Mouse (Mus musculus) megakaryocyte, embryonic 14.5 days (primary cell): ENCODE data around the gene Safb. TPM values are rescaled to one million over a fixed set of nuclear protein-coding genes. Genes with fewer than 3 reads are reported as not detected.
"Not testable (repeated sequence)": the region's sequence is repeated elsewhere in the genome, so short reads cannot be mapped to it uniquely, and the experiment has no call there.

ENCODE experiments used
- H3K27me3 ChIP-seq: replicated peaks from 2 replicates; pipeline ENCODE3; 2012; ENCODE audit warnings: inconsistent platforms
- H3K36me3 ChIP-seq: replicated peaks from 2 replicates; pipeline ENCODE3; 2012; ENCODE audit warnings: low read length, inconsistent platforms, mixed read lengths
- H3K4me1 ChIP-seq: 2 replicates; pipeline ENCODE4 v1.6.1; 2012; ENCODE audit warnings: inconsistent platforms
- H3K4me3 ChIP-seq: replicated peaks from 2 replicates; pipeline ENCODE3; 2012; ENCODE audit warnings: moderate library complexity, mild to moderate bottlenecking, inconsistent platforms
- H3K9me3 ChIP-seq: 2 replicates; pipeline ENCODE4 v1.6.1; 2012; ENCODE audit warnings: inconsistent platforms
- FLI1 ChIP-seq: IDR thresholded peaks from 2 replicates; pipeline ENCODE4 v1.6.1; 2012; ENCODE audit warnings: low read length, inconsistent platforms, mixed read lengths
- GATA1 ChIP-seq: IDR thresholded peaks from 3 replicates; pipeline ENCODE4 v1.6.1; 2012; ENCODE audit warnings: mixed read lengths, low read length, inconsistent platforms, borderline replicate concordance
- polyA plus RNA-seq: library from polyadenylated mRNA; stranded (reverse); fragments of >175 nt; gene quantifications from 2 replicates; pipeline ENCODE4 v1.2.3, GENCODE M21; 2012; ENCODE audit warnings: low replicate concordance; ENCODE audit not compliant: insufficient read depth

Gene Safb
- polyA plus RNA-seq, 1 experiment = 79.6 TPM

- peaks cover 58% of the 10 kb centered on the region for H3K4me1 ChIP-seq
- no peaks in the 10 kb centered on the region for H3K9me3 ChIP-seq
- no peaks in the 10 kb centered on the region for H3K27me3 ChIP-seq
- H3K36me3 ChIP-seq = peaks cover 59% of the 10 kb centered on the region
- TF ChIP-seq GATA1 = no peak
- no peak for TF ChIP-seq FLI1
- peak overlapping the region; percentile 66 for H3K4me3 ChIP-seq
These were observed 23.0 kb downstream of the Safb start for GRCm38 (mm10) chr17:56607521-56608062.

GRCm38 (mm10) chr17:56608699-56609098 is 24.1 kb downstream of the Safb start:
- Histone ChIP-seq H3K9me3 (no peaks in the 10 kb centered on the region), H3K36me3 (peaks cover 47% of the 10 kb centered on the region), H3K4me3 (peak overlapping the region; percentile 94), H3K27me3 (no peaks in the 10 kb centered on the region), H3K4me1 (peaks cover 64% of the 10 kb centered on the region)
- no peak for TF ChIP-seq GATA1
- no peak for TF ChIP-seq FLI1

GRCm38 (mm10) chr17:56609452-56610171 is 25.0 kb downstream of the Safb start, which contains the start of gene 2410015M20Rik:
TSS of gene 2410015M20Rik (minus strand) at chr17:56609771.
- no peaks in the 10 kb centered on the region for H3K27me3 ChIP-seq
- TF ChIP-seq FLI1 (no peak; the same call in 1 of the 2 replicates), GATA1 (no peak)
- H3K4me3 ChIP-seq = peak within 1 kb of the TSS; percentile 94
- peaks cover 44% of the 10 kb centered on the region for H3K36me3 ChIP-seq
- peaks cover 73% of the 10 kb centered on the region for H3K4me1 ChIP-seq
- H3K9me3 ChIP-seq = no peaks in the 10 kb centered on the region

DNA sequence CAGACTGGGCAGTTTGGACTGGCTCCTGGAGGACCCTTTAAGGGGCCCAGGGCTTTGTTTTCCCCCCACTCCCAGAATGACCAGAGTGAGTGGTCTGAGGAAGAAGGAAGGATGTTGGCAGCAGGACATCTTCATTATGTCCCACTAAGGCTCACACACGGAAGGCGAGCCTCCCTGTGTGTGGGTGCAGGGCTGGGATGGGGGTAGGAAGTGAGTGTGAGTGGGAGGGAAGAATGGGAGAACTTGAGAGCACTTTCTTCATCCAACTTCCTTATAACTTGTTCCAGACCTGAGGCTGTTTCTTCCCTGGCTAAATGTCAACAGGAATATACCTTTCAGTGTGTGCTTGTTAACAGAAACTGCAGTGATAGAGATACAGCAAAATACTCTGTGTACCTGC is 26.7 kb downstream of the Safb start:
- TF ChIP-seq FLI1 = no peak
- TF ChIP-seq GATA1 = no peak
- Histone ChIP-seq H3K4me1 (peaks cover 82% of the 10 kb centered on the region), H3K27me3 (no peaks in the 10 kb centered on the region), H3K36me3 (peaks cover 43% of the 10 kb centered on the region), H3K4me3 (peak overlapping the region; percentile 89), H3K9me3 (no peaks in the 10 kb centered on the region)

GRCm38 (mm10) chr17:56611861-56612564 is 27.4 kb downstream of the Safb start:
- Histone ChIP-seq H3K27me3 (no peaks in the 10 kb centered on the region), H3K4me3 (peak overlapping the region; percentile 89), H3K9me3 (no peaks in the 10 kb centered on the region), H3K4me1 (peaks cover 82% of the 10 kb centered on the region), H3K36me3 (peaks cover 43% of the 10 kb centered on the region)
- TF ChIP-seq FLI1 = no peak
- no peak for TF ChIP-seq GATA1

DNA sequence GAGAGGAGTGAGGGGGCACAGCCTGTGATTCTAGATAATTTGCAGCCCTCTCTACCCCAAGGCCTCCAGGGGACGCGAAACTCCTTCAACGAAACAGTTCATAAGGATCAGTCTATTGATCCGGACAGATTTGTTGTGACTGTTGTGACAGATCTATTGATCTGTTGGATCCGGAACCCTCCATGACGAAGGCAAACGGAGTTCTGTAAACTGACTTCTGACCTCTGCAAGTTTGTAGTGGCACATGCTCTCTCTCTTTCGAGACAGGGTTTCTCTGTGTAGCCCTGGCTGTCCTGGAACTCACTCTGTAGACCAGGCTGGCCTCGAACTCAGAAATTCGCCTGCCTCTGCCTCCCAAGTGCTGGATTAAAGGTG is 27.9 kb downstream of the Safb start:
- H3K4me3 ChIP-seq = peak overlapping the region; percentile 89
- H3K27me3 ChIP-seq, H3K9me3 ChIP-seq: not testable (repeated sequence)
- peaks cover 81% of the 10 kb centered on the region for H3K4me1 ChIP-seq
- H3K36me3 ChIP-seq = peaks cover 43% of the 10 kb centered on the region

DNA sequence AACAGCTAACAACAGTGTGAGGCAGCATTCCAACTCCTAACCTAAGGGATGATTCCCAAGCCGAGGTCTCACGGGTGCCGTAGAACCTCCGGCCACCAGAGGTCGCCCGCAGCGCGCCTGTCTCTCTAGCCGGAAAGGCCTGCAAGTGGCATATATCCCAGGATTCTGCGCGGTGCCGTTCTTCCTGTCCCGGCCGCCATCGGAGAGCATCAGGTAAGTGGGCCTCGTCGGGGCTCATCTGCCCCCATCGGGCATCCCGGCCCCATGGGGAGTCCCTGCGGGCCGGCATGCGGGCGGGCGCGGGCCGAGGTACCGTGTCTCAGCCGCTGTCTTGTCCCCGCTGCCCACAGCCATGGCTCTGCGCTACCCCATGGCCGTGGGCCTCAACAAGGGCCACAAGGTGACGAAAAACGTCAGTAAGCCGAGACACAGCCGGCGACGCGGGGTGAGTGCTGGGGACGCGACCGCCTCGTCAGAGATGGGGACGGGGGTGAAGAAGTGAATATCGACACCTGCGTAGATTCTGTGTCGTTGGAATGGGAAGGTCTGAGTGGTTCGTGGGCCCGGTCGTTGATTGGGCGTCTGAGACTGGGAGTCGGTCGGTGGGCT is 28.7 kb downstream of the Safb start, which contains the start of gene Rpl36:
TSS of gene Rpl36 (plus strand) at position 181 of the 609 bp plus-strand sequence.
- Histone ChIP-seq H3K4me3 (peak within 1 kb of the TSS; percentile 99), H3K27me3 (no peaks in the 10 kb centered on the region), H3K9me3 (no peaks in the 10 kb centered on the region), H3K36me3 (peaks cover 43% of the 10 kb centered on the region), H3K4me1 (peaks cover 81% of the 10 kb centered on the region)
- TF ChIP-seq GATA1 (no peak), FLI1 (no peak)

- not testable (repeated sequence) for H3K9me3 ChIP-seq, H3K27me3 ChIP-seq
- Histone ChIP-seq H3K36me3 (peaks cover 48% of the 10 kb centered on the region), H3K4me3 (peak overlapping the region; percentile 99), H3K4me1 (peaks cover 78% of the 10 kb centered on the region)
These were observed 29.3 kb downstream of the Safb start for GRCm38 (mm10) chr17:56613893-56614292.

DNA sequence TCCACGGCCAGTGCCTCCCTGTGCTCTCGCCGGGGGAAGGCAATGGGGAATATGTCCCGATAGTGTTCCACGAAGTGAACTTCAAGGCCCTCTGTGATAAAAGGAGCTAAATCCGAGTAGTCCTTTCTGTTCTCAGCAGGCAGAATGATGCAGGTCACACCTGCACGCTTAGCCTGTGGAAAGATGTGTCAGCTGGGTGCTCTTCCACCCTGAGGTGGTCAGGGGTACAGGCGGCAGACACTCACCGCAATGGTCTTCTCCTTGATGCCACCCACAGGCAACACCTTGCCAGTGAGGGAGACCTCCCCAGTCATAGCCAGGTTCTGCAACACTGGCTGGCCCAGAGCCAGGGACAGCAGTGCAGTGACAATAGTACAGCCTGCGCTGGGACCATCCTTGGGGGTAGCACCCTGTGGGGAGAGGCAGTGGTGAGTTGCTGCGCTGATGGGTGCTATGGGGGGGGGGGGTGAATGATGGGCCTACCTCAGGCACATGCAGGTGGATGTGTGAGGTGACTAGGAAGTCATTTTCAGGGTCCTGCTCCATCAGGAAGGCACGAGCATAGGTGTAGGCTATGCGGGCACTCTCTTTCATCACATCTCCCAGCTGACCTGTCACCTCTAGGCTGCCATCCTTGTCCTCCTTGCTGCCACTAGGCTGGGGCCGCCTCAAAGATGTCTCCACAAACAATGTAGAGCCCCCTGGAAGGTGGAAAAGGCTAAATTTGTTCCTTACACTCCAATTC is 29.9 kb downstream of the Safb start:
- TF ChIP-seq FLI1 (no peak), GATA1 (no peak)
- Histone ChIP-seq H3K9me3 (no peaks in the 10 kb centered on the region), H3K27me3 (no peaks in the 10 kb centered on the region), H3K4me1 (peaks cover 77% of the 10 kb centered on the region), H3K36me3 (peaks cover 54% of the 10 kb centered on the region), H3K4me3 (peak overlapping the region; percentile 99)

DNA sequence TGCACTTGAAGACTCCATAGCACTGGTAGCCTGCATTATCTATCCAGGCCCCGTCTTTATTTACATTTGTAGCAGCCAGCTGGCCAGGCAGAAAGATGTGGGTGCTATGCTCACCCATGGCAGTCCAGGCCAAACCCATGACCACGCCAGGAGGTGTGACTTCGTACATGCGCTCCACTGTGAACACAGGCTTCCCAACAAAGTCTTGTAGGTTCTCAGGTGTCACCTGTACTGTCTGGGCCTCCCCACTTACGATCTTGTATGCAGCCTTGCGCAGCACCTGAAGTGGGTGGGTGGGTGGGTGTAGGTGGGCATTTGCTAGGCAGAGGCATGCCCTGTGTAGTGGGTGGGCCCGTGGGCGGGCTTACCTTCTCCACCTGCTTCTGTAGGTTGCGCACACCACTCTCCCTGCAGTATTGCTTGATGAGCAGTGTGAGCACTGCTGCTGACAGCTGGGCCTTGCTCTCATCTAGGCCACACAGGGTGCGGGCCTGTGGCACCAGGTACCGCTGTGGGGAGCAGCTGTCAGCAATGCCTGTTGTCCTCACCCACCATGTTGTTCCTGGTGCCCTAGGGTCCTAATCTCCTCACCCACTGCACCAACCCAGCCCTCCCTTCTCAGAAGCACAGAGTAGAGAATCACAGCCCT is 30.6 kb downstream of the Safb start:
- Histone ChIP-seq H3K4me3 (peak overlapping the region; percentile 99), H3K27me3 (no peaks in the 10 kb centered on the region), H3K36me3 (peaks cover 61% of the 10 kb centered on the region), H3K4me1 (peaks cover 78% of the 10 kb centered on the region), H3K9me3 (no peaks in the 10 kb centered on the region)
- TF ChIP-seq FLI1 (no peak), GATA1 (no peak)
